Mouse (Mus musculus) adrenal gland, adult 18-20 months (tissue): ENCODE results near the gene Ccnq. TPM values are rescaled to one million over a fixed set of nuclear protein-coding genes. Genes with fewer than 3 reads are reported as not detected.
A peak's percentile ranks its signal among the peaks of the same experiment; 100 is the strongest.

Experiments
- DNase-seq, 2 experiments: peaks; one replicate each; pipeline ENCODE4 v3.0.0; 2021 to 2022; ENCODE audit warnings: low spot score in 2 of 2
- long read RNA-seq, 2 experiments: library from polyadenylated mRNA; stranded (forward); transcript quantifications; one replicate each; pipeline ENCODE4 v2.0.0; 2021
- total RNA-seq, 2 experiments: library from RNA; stranded (reverse); gene quantifications; 1 replicate in 1 of 2; 2 replicates in 1 of 2; pipeline ENCODE4 v1.2.3; 2021

The Ccnq gene
- total RNA-seq, result 10 to 100 TPM; 35.8 to 45.9 TPM
- long read RNA-seq, experiment 1, transcript Ccnq-201 (1 exons, 1,224 nt), result major isoform, 20 of 20 reads
- long read RNA-seq, experiment 1, partial matches to known transcripts, result 0 of 20 reads
- long read RNA-seq, experiment 1, other reads (novel, unspliced or antisense), result 0 of 20 reads
- long read RNA-seq, experiment 2, transcript Ccnq-201 (1 exons, 1,224 nt), result major isoform, 78 of 79 reads
- long read RNA-seq, experiment 2, partial matches to known transcripts, result 0 of 79 reads
- long read RNA-seq, experiment 2, other reads (novel, unspliced or antisense), result 1 of 79 reads

DNA sequence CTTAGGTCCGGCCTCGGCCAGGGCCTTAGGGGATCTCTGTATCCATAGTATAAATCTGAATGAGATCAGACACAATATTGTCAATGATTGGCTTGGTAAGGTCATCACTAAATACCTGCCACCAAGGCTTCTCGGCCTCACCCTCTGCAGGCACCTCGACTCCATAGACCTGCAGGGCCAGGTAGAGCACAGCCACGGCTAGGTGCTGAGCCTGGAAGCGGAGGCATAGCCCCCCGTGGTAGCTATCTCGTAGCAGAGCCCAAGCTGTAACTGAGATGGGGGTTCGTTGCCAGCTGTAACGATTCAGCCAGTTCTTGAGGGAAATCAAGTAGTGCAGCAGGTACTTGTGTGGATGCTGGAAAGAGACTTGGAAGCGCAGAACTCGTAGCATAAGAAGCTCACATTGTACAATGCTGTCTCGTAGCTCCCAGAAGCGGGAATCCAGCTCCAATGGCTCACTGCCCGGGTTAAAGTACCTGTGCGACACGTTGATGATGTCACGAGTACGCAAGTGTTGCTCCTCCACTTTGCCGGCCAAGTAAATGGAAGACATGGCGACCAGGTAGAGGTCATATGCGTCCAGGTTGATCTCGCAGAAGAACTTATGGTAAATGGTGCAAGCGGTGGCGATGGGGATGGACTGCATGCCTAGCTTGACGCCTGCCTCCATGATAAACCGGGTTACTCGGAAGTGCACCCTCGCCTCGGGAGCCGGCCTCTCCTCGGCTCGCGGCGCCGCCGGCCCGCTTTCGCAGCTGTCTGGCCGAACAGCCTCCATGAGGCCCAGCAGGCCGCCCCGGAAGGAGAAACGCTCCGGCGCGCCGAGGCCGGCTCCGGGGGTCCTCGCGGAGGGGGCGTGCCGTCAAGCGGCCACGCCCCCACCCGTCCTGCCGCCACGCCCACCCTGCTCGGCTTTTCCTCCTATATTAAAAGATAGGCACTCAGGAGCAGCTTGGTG is at the start of gene Ccnq:
TSS of gene Ccnq (minus strand) at position 845 of the 958 bp plus-strand sequence.
- DNase-seq, result peak; percentile 77 to 80

- no peak for DNase-seq
These were observed 49.6 kb upstream of the Ccnq start for GRCm38 (mm10) chr11:78801094-78801493.

DNA sequence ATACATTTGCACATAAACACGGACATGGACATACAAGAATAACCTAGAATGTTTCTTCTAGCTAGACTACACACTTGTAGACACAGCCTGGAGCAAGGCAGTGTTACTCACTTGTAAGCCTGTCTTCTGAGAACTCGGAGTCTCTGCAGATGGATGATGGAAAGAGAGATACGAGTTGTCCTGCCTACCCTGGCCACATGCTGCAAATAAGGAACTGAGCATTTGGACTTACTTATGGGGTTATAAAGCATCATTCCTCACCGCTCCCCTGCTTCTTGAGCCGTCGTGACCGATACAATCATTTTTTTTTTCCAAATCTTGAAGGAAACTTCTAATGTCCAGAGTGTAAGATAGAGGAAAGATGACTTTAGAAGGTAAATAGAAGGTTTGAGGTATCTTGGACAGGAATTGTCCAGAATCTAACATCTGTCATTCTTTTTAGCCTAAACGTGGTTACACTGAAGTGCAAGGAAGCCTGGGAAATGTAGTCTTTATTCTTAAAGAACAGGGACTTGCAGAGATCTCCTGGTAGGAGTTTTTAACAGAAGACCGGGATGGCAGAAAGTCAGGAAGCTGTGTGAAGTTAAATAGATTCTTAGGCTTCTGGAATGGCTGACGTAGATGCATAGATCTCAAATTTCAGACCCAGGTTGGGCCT is 44.7 kb upstream of the Ccnq start:
- no peak for DNase-seq

GRCm38 (mm10) chr11:78793116-78793515 is 41.6 kb upstream of the Ccnq start:
- no peak for DNase-seq

- DNase-seq, result no peak
These were observed 40.9 kb upstream of the Ccnq start for GRCm38 (mm10) chr11:78792465-78792864.

GRCm38 (mm10) chr11:78792055-78792454 is 40.5 kb upstream of the Ccnq start:
- DNase-seq, result no peak

DNA sequence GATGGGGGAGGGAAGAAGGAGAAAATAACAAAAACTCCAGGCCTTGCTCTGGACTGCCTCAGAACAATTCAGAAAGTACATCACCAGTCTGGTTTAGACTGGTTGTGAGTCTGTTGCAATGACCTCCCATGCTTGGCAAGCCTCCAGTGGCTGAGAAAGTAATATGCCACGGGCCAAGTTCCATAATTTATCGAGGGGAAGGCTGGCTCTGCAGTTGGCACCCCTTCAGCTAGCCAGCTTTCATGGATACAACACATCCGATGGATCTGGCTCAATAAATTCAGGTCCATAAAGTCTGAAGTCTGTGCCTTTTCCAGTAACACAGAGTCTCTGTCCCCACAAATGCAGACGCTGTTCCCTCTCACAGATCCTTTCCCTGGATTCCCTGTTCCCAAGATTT is 40.1 kb upstream of the Ccnq start:
- DNase-seq, result peak; percentile 76 to 86

DNA sequence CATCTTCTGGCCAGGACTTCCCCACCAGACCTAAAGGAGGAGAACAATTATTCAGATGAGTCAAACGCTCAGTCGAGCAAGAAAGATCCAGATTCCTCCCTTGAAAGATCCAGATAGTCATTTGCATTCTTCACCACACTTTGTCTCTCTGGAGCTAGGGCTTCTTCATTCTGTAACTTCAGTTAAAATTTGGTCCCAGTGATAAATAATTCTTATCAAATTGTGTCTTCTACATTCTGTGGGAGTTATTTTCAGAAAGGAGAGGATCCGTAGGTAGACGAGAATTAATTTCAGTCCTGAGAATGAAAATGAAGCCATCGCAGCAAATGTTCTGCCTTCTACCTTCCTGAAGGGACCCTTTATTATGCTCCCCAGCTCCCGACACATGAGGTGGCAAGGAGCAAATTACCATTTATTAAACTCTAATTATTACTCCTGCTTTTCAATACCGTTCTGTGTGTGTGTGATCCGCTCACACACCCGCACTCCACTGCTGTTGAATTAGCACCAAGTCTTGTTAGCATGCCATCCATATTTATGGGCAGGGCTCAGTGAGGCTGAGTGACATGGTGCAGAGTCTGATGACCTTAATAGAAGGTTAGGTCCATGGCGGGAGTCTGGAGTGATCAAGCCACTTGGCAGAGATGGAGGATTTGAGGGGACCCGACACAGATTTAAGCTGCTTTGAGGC is 38.0 kb upstream of the Ccnq start:
- DNase-seq, result no peak

GRCm38 (mm10) chr11:78786013-78786431 is 34.5 kb upstream of the Ccnq start:
- no peak for DNase-seq

GRCm38 (mm10) chr11:78782791-78783347 is 31.3 kb upstream of the Ccnq start:
- no peak for DNase-seq

- DNase-seq, result peak in 1 of 2 experiments; percentile 39
These were observed 30.8 kb upstream of the Ccnq start for GRCm38 (mm10) chr11:78782326-78782725.

GRCm38 (mm10) chr11:78780571-78780970 is 29.0 kb upstream of the Ccnq start:
- DNase-seq, result no peak

- DNase-seq, result no peak
These were observed 28.5 kb upstream of the Ccnq start for GRCm38 (mm10) chr11:78780002-78780401.

DNA sequence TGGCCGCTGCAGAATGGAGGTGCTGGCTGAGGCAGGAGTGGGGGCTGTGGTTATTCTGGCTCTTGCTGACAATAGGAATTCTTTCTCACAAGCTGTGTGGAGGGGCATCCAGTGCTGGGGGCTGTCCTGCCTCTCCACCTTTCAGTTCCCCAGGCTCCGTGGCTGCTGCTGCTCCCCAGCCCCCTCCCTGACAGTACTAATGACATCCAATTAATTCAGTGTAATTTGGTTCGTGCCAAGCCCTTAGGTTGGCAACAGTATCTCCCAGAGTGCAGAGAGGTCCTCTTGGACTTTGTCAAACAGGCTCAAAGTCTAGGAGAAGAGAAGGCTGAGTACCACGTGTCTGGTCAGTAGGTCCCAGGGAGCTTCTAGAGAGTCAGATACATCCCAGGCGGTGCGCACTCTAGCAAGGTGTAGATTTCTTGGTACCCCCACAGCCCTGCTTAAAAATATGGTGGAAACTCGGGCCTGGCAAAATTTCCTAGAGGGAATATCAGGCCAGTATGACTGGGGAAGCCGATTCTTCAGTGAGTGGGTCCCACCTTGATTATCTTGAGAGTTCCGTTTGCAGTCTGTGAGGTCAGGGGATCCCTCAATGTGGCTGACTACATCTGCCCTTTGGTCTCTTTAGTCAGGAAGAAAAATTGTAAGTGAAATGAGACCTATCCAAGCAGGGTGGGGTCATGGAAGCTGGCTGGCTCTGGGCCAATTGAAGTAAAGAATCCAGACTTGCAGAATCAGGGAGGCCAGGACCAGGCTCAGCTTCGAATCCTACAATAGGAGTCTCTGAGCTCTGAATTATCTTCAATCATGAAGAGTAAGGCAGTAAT is 26.5 kb upstream of the Ccnq start:
- no peak for DNase-seq

- no peak for DNase-seq
These were observed 20.3 kb upstream of the Ccnq start for GRCm38 (mm10) chr11:78771751-78772283.

GRCm38 (mm10) chr11:78770436-78770835 is 18.9 kb upstream of the Ccnq start:
- DNase-seq, result no peak

DNA sequence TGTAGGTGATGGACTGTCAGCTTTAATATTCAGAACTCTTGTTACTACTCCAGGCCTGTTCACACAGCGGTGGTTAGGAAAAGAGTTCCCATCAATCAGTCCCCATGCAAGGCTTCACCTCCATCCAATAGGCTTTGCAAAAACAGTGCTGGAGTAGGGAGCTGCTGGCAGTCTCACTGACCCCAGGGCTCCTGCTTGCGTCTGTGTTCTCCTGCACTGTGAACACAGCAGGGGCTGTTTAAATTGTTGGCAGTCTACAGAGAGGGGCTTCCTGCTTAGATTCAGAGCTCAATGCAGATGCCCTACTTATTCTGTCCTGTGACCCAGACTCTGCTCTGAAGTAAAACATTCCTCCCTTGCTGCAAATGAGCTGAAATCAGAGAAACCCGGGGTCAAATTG is 17.2 kb upstream of the Ccnq start:
- DNase-seq, result no peak

GRCm38 (mm10) chr11:78766069-78766830 is 14.7 kb upstream of the Ccnq start:
- no peak for DNase-seq

DNA sequence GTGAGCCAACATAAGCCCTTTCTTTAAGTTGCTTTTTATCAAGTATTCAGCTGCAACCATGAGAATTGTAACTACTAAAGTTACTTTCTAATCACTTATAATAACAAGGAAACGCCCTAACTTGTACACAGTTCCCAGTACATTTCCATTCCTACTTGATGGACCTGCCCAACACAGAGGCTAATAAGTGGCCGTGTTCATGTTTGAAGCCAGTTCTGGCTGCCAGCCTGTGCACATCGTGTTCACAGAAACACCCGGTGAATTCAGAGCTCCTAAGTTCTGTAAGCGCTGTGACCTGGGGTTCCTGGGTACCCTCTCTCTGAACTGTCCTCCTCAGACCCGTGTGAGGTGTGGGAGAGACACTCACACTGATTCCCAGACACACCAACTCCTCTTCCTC is 13.3 kb upstream of the Ccnq start:
- DNase-seq, result no peak
